Mouse (Mus musculus): ENCODE results near the gene Ackr2. TPM values are rescaled to one million over a fixed set of nuclear protein-coding genes. Genes with fewer than 3 reads are reported as not detected.

The Ackr2 gene
- total and polyA plus RNA-seq, 3 experiments = not detected

GRCm38 (mm10) chr9:121943628-121944027 is 45.5 kb downstream of the Ackr2 start:
- no peak for DNase-seq (ENCODE audit: low read depth, low spot score)
- Histone ChIP-seq H3K36me3 (ENCODE audit: control insufficient read depth in 1 of 2, insufficient read depth in 2 of 2, low read length in 2 of 2) (peaks cover 0 to 4% of the 10 kb centered on the region in 2 experiments; a peak in 2 of 4 replicates), H3K9me3 (replicated peaks; ENCODE audit: insufficient read depth, low read length) (no peaks in the 10 kb centered on the region), H3K79me2 (ENCODE audit: control insufficient read depth, insufficient read depth, low read length, poor library complexity) (no peaks in the 10 kb centered on the region), H3K27me3 (ENCODE audit: control insufficient read depth in 1 of 2, insufficient read depth in 2 of 2, low read length in 2 of 2) (no peaks in the 10 kb centered on the region), H3K4me1 (ENCODE audit: control insufficient read depth in 1 of 2, insufficient read depth in 2 of 2, low read length in 2 of 2) (no peaks in the 10 kb centered on the region), H3K9ac (ENCODE audit: control insufficient read depth, low read depth, low read length, poor library complexity, severe bottlenecking) (no peak overlapping the region), H3K27ac (ENCODE audit: control insufficient read depth, low read depth, low read length) (no peak overlapping the region), H3K4me3 (ENCODE audit: control insufficient read depth in 1 of 2, insufficient read depth in 1 of 2, low read depth in 2 of 2, low read length in 2 of 2) (no peak overlapping the region)
- TF ChIP-seq ETS1 (IDR thresholded peaks at IDR 0.05; ENCODE audit: low read depth, low read length) (no peak), BHLHE40 (IDR thresholded peaks at IDR 0.05; ENCODE audit: borderline replicate concordance, low read depth, low read length) (no peak), POLR2AphosphoS2 (IDR thresholded peaks at IDR 0.05; ENCODE audit: low read length) (no peak), NELFE (IDR thresholded peaks at IDR 0.05; ENCODE audit: low read depth, low read length) (no peak), GATA1 (IDR thresholded peaks at IDR 0.05; ENCODE audit: low read depth, low read length) (no peak), NRF1 (IDR thresholded peaks at IDR 0.05; ENCODE audit: insufficient read depth, low read depth, low read length, poor library complexity, severe bottlenecking) (no peak)

- Histone ChIP-seq H3K9me3 (replicated peaks; ENCODE audit: insufficient read depth, low read length) (no peaks in the 10 kb centered on the region), H3K27ac (ENCODE audit: control insufficient read depth, low read depth, low read length) (no peak overlapping the region), H3K4me3 (ENCODE audit: control insufficient read depth in 1 of 2, insufficient read depth in 1 of 2, low read depth in 2 of 2, low read length in 2 of 2) (no peak overlapping the region), H3K79me2 (ENCODE audit: control insufficient read depth, insufficient read depth, low read length, poor library complexity) (no peaks in the 10 kb centered on the region), H3K9ac (ENCODE audit: control insufficient read depth, low read depth, low read length, poor library complexity, severe bottlenecking) (no peak overlapping the region), H3K4me1 (ENCODE audit: control insufficient read depth in 1 of 2, insufficient read depth in 2 of 2, low read length in 2 of 2) (no peaks in the 10 kb centered on the region), H3K36me3 (ENCODE audit: control insufficient read depth in 1 of 2, insufficient read depth in 2 of 2, low read length in 2 of 2) (no peaks in the 10 kb centered on the region), H3K27me3 (ENCODE audit: control insufficient read depth in 1 of 2, insufficient read depth in 2 of 2, low read length in 2 of 2) (no peaks in the 10 kb centered on the region)
- TF ChIP-seq BHLHE40 (IDR thresholded peaks at IDR 0.05; ENCODE audit: borderline replicate concordance, low read depth, low read length) (no peak), RAD21 (IDR thresholded peaks at IDR 0.05; ENCODE audit: low read depth, low read length) (no peak), POLR2AphosphoS5 (IDR thresholded peaks at IDR 0.05; ENCODE audit: borderline replicate concordance, low read depth, low read length) (no peak), JUND (IDR thresholded peaks at IDR 0.05; ENCODE audit: low read depth, low read length) (no peak), CHD2 (IDR thresholded peaks at IDR 0.05; ENCODE audit: low read length) (no peak), ETS1 (IDR thresholded peaks at IDR 0.05; ENCODE audit: low read depth, low read length) (no peak), UBTF (IDR thresholded peaks at IDR 0.05; ENCODE audit: borderline replicate concordance, insufficient read depth, low read depth, low read length) (no peak), GABPA (IDR thresholded peaks at IDR 0.05; ENCODE audit: low read depth, low read length) (no peak), MAFK (IDR thresholded peaks at IDR 0.05; ENCODE audit: borderline replicate concordance, low read depth, low read length) (no peak), USF2 (IDR thresholded peaks at IDR 0.05; ENCODE audit: borderline replicate concordance in 1 of 2, insufficient read depth in 1 of 2, low read depth in 1 of 2, low read length in 2 of 2) (no peak), MXI1 (IDR thresholded peaks at IDR 0.05; ENCODE audit: low read depth, low read length) (no peak), ZMIZ1 (IDR thresholded peaks at IDR 0.05; ENCODE audit: low read depth, low read length) (no peak), NELFE (IDR thresholded peaks at IDR 0.05; ENCODE audit: low read depth, low read length) (no peak), E2F4 (IDR thresholded peaks at IDR 0.05; ENCODE audit: borderline replicate concordance, low read depth, low read length) (no peak), TBP (IDR thresholded peaks at IDR 0.05; ENCODE audit: low read depth, low read length) (no peak), POLR2AphosphoS2 (IDR thresholded peaks at IDR 0.05; ENCODE audit: low read length) (no peak), KAT2A (conservative IDR thresholded peaks at IDR 0.05; ENCODE audit: low read depth, low read length) (no peak), POLR2A (IDR thresholded peaks at IDR 0.05; ENCODE audit: control insufficient read depth in 1 of 2, insufficient read depth in 1 of 2, low read depth in 1 of 2, low read length in 2 of 2, poor library complexity in 1 of 2) (no peak)
- no peak for DNase-seq (ENCODE audit: low read depth, low spot score)
These were observed 49.6 kb downstream of the Ackr2 start for GRCm38 (mm10) chr9:121947784-121948183.

Measured in MEL (cell line).